Mouse (Mus musculus): ENCODE measurements around the gene Saxo1. TPM values are rescaled to one million over a fixed set of nuclear protein-coding genes. Genes with fewer than 3 reads are reported as not detected.

The Saxo1 gene
- total RNA-seq, 1 experiment from 2014 or later = not detected

Other genes starting within 250 kb of the Saxo1 start
- gene Rraga, start 17.3 kb upstream of the Saxo1 start, total RNA-seq (2017) = 19.4 and 21.8 TPM in 2 replicates
- gene Haus6, start 53.7 kb upstream of the Saxo1 start, total RNA-seq (2017) = 17.3 and 18.6 TPM in 2 replicates
- 119 and 151 TPM in 2 replicates for gene Plin2, start 111.7 kb upstream of the Saxo1 start, total RNA-seq (2017)
- gene Dennd4c, start 190.2 kb upstream of the Saxo1 start, total RNA-seq (2017) = 22.8 and 23.3 TPM in 2 replicates